Mouse (Mus musculus) cerebellum, adult 9-10 months (tissue): Measurements from ENCODE around the gene St7l.

Source experiments
- DNase-seq: peaks from one replicate; pipeline ENCODE4 v3.0.0; 2022

St7l gene

GRCm38 (mm10) chr3:104905389-104905788 is 41.6 kb downstream of the St7l start:
- no peak for DNase-seq

- no peak for DNase-seq
Observed at GRCm38 (mm10) chr3:104906007-104906406, 42.2 kb downstream of the St7l start.

GRCm38 (mm10) chr3:104909195-104909594 is 45.4 kb downstream of the St7l start:
- DNase-seq = no peak

- DNase-seq = no peak
Observed at GRCm38 (mm10) chr3:104914986-104915385, 51.2 kb downstream of the St7l start.

- no peak for DNase-seq
Observed at GRCm38 (mm10) chr3:104929385-104929784, 65.6 kb downstream of the St7l start.

- no peak for DNase-seq
Observed at GRCm38 (mm10) chr3:104937728-104938305, 74.0 kb downstream of the St7l start.

- DNase-seq = no peak
Observed at GRCm38 (mm10) chr3:104938327-104938726, 74.5 kb downstream of the St7l start.

- DNase-seq = no peak
Observed at GRCm38 (mm10) chr3:104940691-104941090, 76.9 kb downstream of the St7l start.

GRCm38 (mm10) chr3:104942682-104943081 is 78.9 kb downstream of the St7l start:
- no peak for DNase-seq

GRCm38 (mm10) chr3:104943333-104943732 is 79.5 kb downstream of the St7l start:
- no peak for DNase-seq

GRCm38 (mm10) chr3:104944894-104945293 is 81.1 kb downstream of the St7l start:
- no peak for DNase-seq

GRCm38 (mm10) chr3:104950926-104951325 is 87.1 kb downstream of the St7l start:
- no peak for DNase-seq

GRCm38 (mm10) chr3:104952891-104953670 is 89.3 kb downstream of the St7l start:
- DNase-seq = no peak

- DNase-seq = no peak
Observed at GRCm38 (mm10) chr3:104954137-104954536, 90.3 kb downstream of the St7l start.

- DNase-seq = no peak
Observed at GRCm38 (mm10) chr3:104954551-104954950, 90.7 kb downstream of the St7l start.

- DNase-seq = no peak
Observed at GRCm38 (mm10) chr3:104956131-104956581, 92.4 kb downstream of the St7l start.

GRCm38 (mm10) chr3:104960026-104961000 is 96.5 kb downstream of the St7l start:
- DNase-seq = no peak

GRCm38 (mm10) chr3:104961066-104962059 is 97.6 kb downstream of the St7l start, which contains the start of gene Wnt2b:
TSS of gene Wnt2b (minus strand) at chr3:104961921.
- DNase-seq = no peak

- DNase-seq = no peak
Observed at GRCm38 (mm10) chr3:104962141-104962611, 98.4 kb downstream of the St7l start.

GRCm38 (mm10) chr3:104962866-104963265 is 99.1 kb downstream of the St7l start:
- no peak for DNase-seq
